Mouse (Mus musculus): ENCODE measurements around the gene Zpbp2.

Gene Zpbp2

GRCm38 (mm10) chr11:98555124-98555700, 4.3 kb downstream of the Zpbp2 start:
- DNase-seq (ENCODE audit: low spot score) = no peak

- DNase-seq (ENCODE audit: low spot score) = no peak
Observed at GRCm38 (mm10) chr11:98560942-98561341, 10.0 kb downstream of the Zpbp2 start.

DNA sequence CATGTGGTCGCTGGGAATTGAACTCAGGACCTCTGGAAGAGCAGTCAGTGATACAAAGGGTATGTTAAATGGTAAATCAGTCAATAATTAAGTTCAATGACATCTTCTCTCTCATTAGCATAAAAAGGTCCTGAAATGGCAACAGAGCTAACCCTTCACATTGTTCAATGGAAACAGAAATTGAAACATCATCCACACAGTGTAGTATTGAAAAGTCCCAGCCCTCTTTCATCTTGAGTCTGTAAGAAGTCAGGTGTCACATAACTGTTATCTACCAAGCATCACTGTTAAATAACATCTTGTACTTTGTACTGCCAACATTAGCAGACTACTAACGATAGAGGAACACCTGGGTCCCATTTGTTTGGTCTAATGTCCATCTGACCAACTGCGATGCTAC, 12.1 kb downstream of the Zpbp2 start:
- DNase-seq (ENCODE audit: low spot score) = no peak

- DNase-seq (ENCODE audit: low spot score) = no peak
Observed at GRCm38 (mm10) chr11:98563921-98564414, 13.1 kb downstream of the Zpbp2 start.

DNA sequence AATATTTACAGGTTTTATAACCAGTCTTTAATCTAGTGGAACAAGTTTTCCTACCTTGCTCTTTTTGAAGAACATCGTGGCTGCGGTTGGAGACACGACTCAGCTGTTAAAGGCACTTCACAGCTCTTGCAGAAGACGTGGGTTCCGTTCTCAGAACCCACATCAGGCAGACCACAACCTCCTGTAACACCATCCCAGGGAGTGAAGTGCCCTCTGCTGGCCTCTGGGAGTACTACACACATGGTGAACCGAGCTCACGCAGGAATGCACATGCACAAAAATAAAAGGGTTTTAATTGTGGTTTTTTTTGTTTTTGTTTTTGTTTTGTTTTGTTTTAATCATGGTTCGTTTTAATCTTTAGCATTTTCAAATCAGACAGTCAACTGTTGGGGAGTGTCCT, 17.4 kb downstream of the Zpbp2 start:
- no peak for DNase-seq (ENCODE audit: low spot score)

DNA sequence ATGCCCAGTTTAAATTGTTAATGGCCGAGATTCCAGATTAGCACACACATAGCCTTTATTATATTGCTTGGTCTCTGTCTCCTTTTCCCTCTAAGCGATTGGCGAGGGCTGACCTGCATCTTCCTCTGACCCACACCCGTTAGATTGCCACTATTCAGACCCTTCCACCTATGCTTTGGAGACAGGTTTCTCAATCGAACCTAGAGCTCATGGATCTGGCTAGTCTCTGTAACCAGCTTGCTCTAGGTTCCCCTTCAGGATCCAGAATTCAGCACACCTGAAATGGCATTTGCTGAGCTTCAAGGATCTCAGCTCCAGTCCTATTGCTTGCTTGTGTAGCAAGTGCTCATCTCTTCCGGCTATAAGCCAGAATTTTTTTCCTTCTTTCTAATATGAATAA, 18.6 kb downstream of the Zpbp2 start:
- DNase-seq (ENCODE audit: low spot score) = no peak

DNA sequence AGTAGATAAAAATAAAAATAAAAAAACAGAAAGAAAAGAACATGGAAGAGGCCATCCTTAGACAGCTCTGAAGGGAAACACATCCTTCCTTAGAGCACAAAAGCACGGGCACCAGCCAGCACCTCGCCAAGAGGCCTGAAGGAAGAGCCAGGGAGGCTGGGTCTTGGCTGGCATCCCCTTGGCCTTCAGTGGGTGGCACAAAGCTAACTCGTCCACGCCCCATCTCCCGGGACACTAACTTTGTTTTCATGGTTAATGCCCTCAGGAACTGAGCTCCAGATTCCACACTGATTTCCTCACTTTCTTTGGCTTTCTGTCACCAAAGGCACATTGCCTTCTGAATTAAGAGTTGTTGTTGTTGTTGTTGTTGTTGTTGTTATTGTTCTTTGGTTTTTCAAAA, 26.9 kb downstream of the Zpbp2 start:
- no peak for DNase-seq (ENCODE audit: low spot score)

DNA sequence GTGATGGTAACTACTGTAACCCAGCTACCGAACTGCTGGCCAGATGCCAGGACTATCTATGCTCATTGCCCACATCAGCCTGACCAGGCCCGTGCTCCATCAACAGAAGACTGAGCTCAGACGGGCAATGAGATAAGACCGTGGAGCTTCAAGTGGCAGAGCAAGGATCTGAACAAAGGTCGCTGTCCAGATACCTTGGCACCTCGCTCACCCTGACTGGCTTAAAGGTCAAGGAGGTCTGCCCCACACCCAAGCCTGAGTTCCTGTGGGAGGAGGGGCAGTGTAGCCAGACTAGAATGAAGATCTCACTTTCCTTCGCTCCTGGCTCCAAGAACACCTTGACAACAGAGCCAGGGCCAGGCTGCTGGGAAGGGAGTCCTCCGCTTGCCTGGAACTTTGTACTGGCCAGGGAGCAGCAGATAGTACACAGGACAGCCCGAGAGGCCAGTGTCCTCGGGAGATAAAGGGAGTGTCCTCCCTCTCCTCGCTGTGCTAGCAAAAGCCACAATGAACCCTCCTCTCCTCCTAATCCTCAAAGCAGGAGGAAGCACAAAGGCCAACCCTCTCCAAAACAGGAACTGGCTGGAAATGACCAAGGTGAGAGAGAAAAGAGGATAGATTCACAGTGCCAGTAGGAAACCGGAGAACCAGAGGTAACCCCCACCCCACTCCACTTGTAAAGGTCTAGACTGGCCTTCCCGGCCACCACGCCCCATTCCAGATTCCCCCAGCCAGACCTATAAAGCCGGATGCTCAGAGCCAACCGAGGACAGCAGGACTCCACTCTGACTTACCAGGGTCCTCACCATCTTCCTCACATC, 29.6 kb downstream of the Zpbp2 start:
- no peak for DNase-seq (ENCODE audit: low spot score)

- no peak for DNase-seq (ENCODE audit: low spot score)
Observed at GRCm38 (mm10) chr11:98581286-98582029, 30.6 kb downstream of the Zpbp2 start.

DNA sequence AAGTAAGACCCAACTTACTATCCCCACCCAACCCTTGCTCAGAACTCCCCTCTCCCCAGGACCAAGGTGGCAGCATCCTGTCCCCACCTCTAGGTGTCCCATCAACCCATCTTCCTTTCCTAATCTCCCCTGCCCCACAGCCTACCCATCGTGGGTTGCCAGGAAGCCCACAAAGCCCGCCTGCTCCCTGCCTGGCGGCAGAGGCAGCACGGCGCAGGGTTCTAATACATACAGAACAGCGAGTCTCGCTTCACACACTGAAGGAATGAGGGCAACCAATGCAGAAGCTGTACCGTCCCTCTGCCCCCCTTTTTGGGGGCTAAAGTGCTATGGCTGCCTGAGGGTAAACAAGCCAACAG, 31.1 kb downstream of the Zpbp2 start:
- DNase-seq (ENCODE audit: low spot score) = no peak

DNA sequence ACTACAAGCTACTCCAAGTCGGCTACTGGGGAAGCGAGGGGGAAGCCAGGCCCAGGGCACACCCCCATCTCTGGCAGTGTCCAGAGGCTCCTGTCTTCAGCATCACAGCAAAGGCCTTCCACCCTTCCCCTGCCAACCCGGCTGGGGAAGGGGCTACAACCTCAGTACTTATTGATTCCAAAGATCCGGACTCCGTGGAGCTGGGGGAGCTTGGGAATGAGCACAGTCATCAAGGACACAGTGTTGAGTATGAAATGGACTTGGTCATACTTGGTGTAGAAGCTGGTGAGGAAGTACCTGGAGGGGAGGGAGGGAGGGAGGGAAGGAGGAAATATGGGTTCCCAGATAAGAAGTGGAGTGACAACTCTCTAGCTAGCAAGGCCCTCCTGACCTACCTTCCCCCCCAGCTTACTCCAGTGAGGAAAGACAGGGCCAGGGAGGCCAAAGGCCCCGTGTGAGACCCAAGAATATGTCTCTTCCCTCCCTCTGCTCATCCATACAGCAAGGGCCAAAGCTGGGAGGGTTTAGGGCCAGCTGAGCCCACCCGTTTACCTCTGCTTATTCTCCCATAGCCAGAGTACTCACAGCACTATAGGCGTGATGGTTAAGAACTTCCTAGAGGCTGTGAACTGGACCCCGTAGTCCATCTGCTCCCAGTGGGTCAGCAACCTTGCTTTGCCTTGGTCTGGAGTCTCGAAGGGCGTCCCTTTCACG, 31.8 kb downstream of the Zpbp2 start:
- DNase-seq (ENCODE audit: low spot score) = no peak

- no peak for DNase-seq (ENCODE audit: low spot score)
Observed at GRCm38 (mm10) chr11:98583265-98583552, 32.3 kb downstream of the Zpbp2 start.

DNA sequence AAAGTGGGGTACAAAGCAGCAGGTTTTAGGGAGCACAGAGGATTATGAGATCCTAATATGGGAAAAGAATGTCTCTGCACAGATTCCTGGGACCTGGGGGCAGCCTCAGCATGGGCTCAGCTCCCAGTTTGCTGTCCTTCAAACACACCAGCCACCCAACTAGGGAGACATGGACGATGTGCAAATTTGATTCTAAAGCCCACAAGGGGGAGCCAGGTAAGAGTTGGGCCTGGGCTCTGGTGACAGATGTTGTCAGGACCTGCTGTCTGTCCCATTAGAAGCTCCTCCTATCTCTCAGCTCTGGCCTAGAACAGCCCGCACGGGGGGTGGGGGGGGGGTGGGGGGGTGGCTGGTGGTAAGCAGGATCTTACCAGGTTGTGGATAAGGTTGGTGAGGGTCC, 32.7 kb downstream of the Zpbp2 start:
- DNase-seq (ENCODE audit: low spot score) = no peak

- no peak for DNase-seq (ENCODE audit: low spot score)
Observed at GRCm38 (mm10) chr11:98584146-98584545, 33.2 kb downstream of the Zpbp2 start.

DNA sequence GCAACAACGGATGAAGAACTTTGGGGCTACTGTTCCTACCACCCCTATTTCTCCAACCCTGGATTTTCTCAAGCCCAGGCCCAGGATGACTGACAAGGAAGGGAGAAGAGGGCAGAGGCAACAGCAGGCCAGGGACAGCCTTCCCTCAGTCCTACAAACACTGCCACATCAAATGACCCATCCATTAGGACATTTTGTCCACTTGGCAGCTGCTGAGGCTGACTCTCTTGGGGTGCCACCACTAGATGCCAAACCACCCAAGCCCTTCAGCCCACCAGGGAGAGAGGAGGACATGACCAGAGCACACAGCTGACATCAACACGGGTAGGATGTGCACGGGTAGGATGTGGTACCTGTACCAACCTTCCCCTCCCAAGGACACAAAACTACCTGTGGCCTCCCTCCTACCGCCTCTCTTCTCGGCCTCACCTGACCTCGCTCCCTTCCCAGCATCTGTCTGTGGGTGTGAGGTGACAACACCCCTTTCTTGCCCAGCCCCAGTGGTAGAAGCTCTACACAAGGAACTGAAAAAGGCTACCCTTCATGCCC, 33.8 kb downstream of the Zpbp2 start:
- DNase-seq (ENCODE audit: low spot score) = no peak

GRCm38 (mm10) chr11:98586087-98586891, 35.4 kb downstream of the Zpbp2 start:
- DNase-seq (ENCODE audit: low spot score) = peak; percentile 14

DNA sequence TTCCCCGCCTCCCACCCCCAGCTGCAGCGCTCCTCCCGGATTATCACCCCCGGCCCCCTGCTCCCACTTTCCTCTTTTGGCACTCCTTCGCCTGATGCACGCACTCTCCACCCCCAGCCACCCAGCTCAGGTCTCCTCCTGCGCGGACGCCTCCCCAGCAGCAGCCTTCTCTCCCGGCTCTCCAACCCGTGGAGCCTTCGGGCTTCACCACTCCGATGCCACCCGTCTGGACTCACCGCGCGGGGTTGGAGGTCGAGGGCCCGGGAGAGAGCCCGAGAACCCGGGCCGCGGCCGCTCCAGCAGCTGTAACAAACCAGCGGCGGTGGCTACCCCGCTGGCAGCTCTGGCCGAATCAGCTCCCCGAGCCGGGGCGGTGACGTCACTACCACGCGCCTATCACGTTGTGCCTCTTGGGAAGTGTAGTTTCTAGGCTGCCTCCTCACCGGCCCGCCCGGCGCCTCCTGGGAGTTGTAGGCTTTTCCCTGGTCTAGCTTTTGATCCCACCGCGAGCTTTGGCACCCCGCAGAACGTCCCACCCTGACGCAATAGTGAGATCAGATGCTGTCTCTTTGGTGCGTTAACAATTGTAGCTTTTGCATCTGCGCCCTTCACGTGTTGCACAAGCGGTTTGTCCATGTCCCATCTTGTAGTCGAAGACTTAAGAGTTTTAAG, 36.1 kb downstream of the Zpbp2 start, which contains the start of gene Ormdl3:
Gene Ormdl3, minus strand, starts transcription at position 477 of the 672 bp plus-strand sequence.
- DNase-seq (ENCODE audit: low spot score) = peak; percentile 96

GRCm38 (mm10) chr11:98587684-98588546, 37.0 kb downstream of the Zpbp2 start:
- peak; percentile 34 for DNase-seq (ENCODE audit: low spot score)

- no peak for DNase-seq (ENCODE audit: low spot score)
Observed at GRCm38 (mm10) chr11:98588833-98589281, 38.0 kb downstream of the Zpbp2 start.

DNA sequence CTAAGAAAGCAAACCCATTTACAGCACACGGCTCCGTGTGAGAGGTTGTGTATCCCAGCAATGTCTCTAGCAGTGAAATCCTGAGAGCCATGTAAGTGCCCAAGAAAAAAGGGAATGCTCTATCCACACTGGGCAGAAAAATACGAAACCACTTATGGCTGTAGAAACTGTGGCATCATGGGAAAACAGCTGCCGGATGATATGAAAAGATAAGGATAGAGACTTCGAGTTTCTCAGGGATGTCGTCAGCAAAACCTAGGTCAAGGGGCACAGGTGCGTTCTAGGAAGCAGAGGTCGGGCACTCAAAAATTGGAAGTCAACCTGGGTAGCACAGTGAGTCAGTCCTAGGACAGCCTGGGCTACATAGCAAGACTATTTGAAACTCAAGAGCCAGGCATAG, 38.4 kb downstream of the Zpbp2 start:
- no peak for DNase-seq (ENCODE audit: low spot score)

Measured in left cerebral cortex, adult 11 months (tissue).